Mouse (Mus musculus) gastrocnemius, postnatal 10 days (tissue): Measurements from ENCODE around the gene Ang4. TPM values are rescaled to one million over a fixed set of nuclear protein-coding genes. Genes with fewer than 3 reads are reported as not detected.
"Not testable (repeated sequence)": the region's sequence is repeated elsewhere in the genome, so short reads cannot be mapped to it uniquely, and the experiment has no call there.

Experiments used
- DNase-seq: peaks from one replicate; pipeline ENCODE4 v3.0.0; 2021; ENCODE audit warnings: mixed read lengths
- long read RNA-seq, 2 experiments: library from polyadenylated mRNA; stranded (forward); transcript quantifications; one replicate each; pipeline ENCODE4 v2.0.0; 2021
- total RNA-seq, 2 experiments: library from RNA; stranded (reverse); gene quantifications; 2 replicates each; pipeline ENCODE4 v1.2.3; 2021

Gene Ang4
- not detected for total RNA-seq
- long read RNA-seq, experiment 1, result 0 reads
- long read RNA-seq, experiment 2, result 0 reads

DNA sequence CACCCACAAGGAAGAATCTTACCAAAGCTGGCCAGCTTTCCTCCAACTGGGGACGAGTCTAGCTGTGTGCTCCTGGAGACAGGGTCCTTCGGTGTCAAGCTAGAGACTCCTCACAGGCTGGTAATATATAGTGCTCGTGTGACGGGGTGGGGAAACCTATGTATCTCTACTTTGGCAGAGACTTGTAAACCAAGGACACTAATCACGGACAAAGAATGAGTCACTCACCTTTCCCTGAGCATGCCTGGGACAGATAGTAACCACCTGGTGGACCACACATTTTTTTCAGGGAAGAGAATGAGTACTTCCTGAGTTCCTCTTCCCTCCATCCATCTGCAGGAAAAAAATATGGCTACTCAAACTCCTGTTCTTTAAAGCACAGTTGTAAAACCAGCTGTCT, at the start of gene Ang4:
TSS of gene Ang4 (minus strand) at position 101 of the 400 bp plus-strand sequence.
- no peak for DNase-seq

DNA sequence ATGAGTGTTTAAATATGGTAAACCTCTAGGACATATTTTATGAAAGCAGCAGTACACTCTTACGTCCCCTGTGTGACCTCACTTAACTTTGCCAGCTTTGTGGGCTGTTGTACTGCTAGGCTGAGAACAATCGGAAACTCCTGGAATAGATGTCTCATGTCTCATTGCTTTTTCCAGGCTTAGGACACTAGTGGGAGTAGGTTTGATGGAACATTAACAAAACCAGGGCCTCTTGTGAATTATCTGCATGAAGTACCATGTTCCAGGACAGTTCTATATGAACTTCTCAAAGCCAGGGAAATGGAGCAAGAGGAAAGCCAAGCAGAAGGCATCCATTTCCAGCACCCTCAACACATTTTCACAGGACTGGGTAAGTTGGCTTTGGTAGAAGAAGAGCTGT, 26.4 kb upstream of the Ang4 start, which contains the start of gene AY358078:
TSS of gene AY358078 (plus strand) at position 301 of the 400 bp plus-strand sequence.
- DNase-seq, result no peak

GRCm38 (mm10) chr14:51794106-51794505, 20.7 kb upstream of the Ang4 start:
- no peak for DNase-seq

GRCm38 (mm10) chr14:51789196-51789595, 15.8 kb upstream of the Ang4 start:
- no peak for DNase-seq

- no peak for DNase-seq
Measured at GRCm38 (mm10) chr14:51787061-51787460, 13.7 kb upstream of the Ang4 start.

- no peak for DNase-seq
Measured at GRCm38 (mm10) chr14:51786335-51786734, 12.9 kb upstream of the Ang4 start.

GRCm38 (mm10) chr14:51778865-51779481, 5.6 kb upstream of the Ang4 start:
- no peak for DNase-seq

- DNase-seq, result no peak
Measured at GRCm38 (mm10) chr14:51777791-51778190, 4.4 kb upstream of the Ang4 start.

- not testable (repeated sequence) for DNase-seq
Measured at GRCm38 (mm10) chr14:51771378-51771777, 2.0 kb downstream of the Ang4 start.

DNA sequence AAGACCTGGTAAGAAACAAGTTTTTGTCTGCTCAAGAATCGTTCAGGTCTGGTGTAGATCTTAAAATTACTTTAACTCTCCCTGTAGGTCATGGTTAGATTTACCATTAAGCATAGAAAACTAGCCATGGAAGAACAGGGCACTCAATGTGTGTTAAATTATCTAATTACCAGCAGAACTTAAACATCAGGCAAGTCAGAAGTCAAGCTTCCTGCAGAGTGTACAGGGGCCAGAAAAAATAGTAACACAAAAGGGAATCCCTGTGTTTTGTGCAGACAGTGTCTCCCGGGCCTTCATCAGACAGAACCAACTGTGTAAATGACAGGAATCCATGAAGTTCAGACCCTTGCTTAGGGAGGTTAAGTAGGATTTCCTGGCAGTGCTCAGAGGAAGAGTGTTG, 17.4 kb downstream of the Ang4 start:
- no peak for DNase-seq

GRCm38 (mm10) chr14:51740347-51741170, 32.8 kb downstream of the Ang4 start:
- DNase-seq, result no peak

- DNase-seq, result no peak
Measured at GRCm38 (mm10) chr14:51739150-51739993, 34.0 kb downstream of the Ang4 start.

GRCm38 (mm10) chr14:51738411-51739149, 34.8 kb downstream of the Ang4 start:
- DNase-seq, result no peak

DNA sequence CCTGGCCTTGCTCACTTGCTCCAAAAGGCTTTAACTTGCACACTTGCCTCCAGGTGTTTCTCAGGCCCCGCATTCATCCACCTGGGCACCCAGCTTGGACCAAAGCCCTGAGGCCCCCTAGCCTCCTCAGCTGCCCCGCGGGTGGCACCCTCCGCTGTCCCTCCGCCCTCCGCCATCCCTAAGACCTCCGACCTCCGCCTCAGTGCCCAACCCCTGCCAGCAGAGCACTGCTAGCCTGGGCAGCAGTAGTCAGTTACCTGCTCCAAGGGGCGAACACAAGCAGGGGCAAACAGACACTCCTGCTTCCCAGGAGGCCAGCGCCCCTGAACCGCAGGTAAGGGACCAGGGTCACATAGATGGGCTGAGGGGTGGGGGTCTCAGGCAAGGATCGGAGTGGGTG, 35.4 kb downstream of the Ang4 start:
- no peak for DNase-seq

GRCm38 (mm10) chr14:51717083-51717482, 56.3 kb downstream of the Ang4 start, which contains the start of gene Gm5800:
TSS of gene Gm5800 (minus strand) at chr14:51717183.
- no peak for DNase-seq

Other genes starting within 250 kb of the Ang4 start
- not detected for gene Gm5622, start 220.8 kb downstream of the Ang4 start, total RNA-seq
- not detected for gene Gm17175, start 199.5 kb downstream of the Ang4 start, total RNA-seq
- gene Gm17174, start 181.5 kb downstream of the Ang4 start, total RNA-seq, result not detected
- not detected for gene Gm17078, start 162.3 kb downstream of the Ang4 start, total RNA-seq
- gene Gm4181, start 137.9 kb downstream of the Ang4 start, total RNA-seq, result not detected
- gene Gm17079, start 78.1 kb downstream of the Ang4 start, total RNA-seq, result not detected
- not detected for gene Gm5800, start 56.4 kb downstream of the Ang4 start, total RNA-seq
- not detected for gene AY358078, start 26.5 kb upstream of the Ang4 start, total RNA-seq
- gene Ear6, start 80.1 kb upstream of the Ang4 start, total RNA-seq, result not detected
- 10 to 100 TPM; 11.1 to 14.9 TPM for gene Mettl17, start 111.3 kb upstream of the Ang4 start, total RNA-seq
- gene Slc39a2, start 119.3 kb upstream of the Ang4 start, total RNA-seq, result under 1 TPM; 0.45 to 0.68 TPM
- 100 to 1,000 TPM; 700 to 765 TPM for gene Ndrg2, start 140.6 kb upstream of the Ang4 start, total RNA-seq
- gene Tppp2, start 144.8 kb upstream of the Ang4 start, total RNA-seq, result not detected
- gene Rnase13, start 149.2 kb upstream of the Ang4 start, total RNA-seq, result not detected
- gene Arhgef40, start 211.1 kb upstream of the Ang4 start, total RNA-seq, result 10 to 100 TPM; 40.7 to 55.7 TPM
- gene Tmem253, start 242.1 kb upstream of the Ang4 start, total RNA-seq, result 1 to 10 TPM in 1 of 2 experiments, under 1 TPM in 1; 0.85 to 1.0 TPM
- 10 to 100 TPM; 17.6 to 23.1 TPM for gene Zfp219, start 247.1 kb upstream of the Ang4 start, total RNA-seq